Mouse (Mus musculus): Measurements from ENCODE around the gene Alkbh6. TPM values are rescaled to one million over a fixed set of nuclear protein-coding genes. Genes with fewer than 3 reads are reported as not detected.
A peak's percentile ranks its signal among the peaks of the same experiment; 100 is the strongest.

Gene Alkbh6
- polyA plus RNA-seq, 1 experiment from 2014 or later: 99.2 TPM

DNA sequence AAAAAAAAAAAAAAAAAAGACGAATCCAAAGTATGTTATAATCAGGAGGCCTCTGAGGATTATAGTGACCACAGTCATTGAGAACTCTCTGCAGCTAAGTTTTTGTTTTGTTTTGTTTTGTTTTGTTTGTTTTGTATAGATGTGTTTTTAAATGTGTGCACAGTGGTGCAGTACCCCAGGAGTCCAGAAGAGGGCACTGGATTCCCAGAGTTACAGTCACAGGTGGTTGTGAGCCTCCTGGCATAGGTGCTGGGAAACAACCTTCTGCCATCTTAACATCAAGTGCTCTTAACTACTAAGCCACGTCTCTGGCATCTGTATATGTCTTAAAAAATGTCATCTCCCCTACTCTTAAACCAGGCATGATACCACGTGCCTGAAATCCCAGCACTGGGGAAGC lies 7.6 kb upstream of the Alkbh6 start:
- no peak overlapping the region for H3K9ac ChIP-seq
- no peak overlapping the region for H3K27ac ChIP-seq
- WGBS: 42% methylated on average over 3 of the region's 3 CpGs
- no peaks in the 10 kb centered on the region for H3K27me3 ChIP-seq
- H3K4me3 ChIP-seq: no peak overlapping the region
- no peaks in the 10 kb centered on the region for H3K9me3 ChIP-seq
- H3K36me3 ChIP-seq: peaks cover 90% of the 10 kb centered on the region
- no peaks in the 10 kb centered on the region for H3K4me1 ChIP-seq
- ATAC-seq (ENCODE audit: low FRiP score, low read depth): no peak
- H3K4me2 ChIP-seq (replicated peaks): no peak overlapping the region

DNA sequence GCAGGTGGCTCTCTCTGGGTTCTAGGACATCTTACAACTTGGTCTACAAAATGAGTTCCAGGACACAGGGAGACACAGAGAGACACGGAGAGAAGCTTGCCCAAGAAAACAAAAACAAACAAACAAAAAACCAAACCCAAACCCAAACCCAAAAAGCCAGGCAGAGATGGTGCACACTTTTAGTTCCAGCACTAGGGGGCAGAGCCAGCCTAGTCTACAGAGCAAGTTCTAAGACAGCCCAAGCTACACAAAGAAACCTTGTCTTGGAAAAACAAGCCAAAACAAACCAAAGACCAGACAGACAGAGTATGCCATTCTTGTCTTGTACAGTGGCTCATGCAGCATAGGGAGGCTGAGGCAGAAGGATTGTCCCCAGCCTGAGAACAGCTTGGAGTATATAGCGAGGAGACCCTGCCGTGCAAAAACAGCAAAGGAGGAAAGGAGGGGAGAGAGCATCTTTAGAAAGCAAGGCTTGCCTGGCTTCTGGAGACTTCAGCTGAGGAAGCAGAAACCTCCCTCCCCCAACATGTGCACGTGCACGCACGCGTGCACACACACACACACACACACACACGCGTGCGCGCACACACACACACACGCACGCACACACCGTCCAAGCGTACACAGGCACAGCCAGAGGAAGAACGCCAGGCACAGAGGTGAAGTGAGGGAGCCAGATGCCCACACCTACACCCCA lies 2.3 kb upstream of the Alkbh6 start:
- peaks cover 19% of the 10 kb centered on the region for H3K4me1 ChIP-seq
- H3K4me3 ChIP-seq: no peak overlapping the region
- H3K36me3 ChIP-seq: peaks cover 63% of the 10 kb centered on the region
- 89% methylated on average over 16 of the region's 16 CpGs for WGBS
- H3K4me2 ChIP-seq (replicated peaks): no peak overlapping the region
- H3K27ac ChIP-seq: no peak overlapping the region
- H3K9me3 ChIP-seq: no peaks in the 10 kb centered on the region
- H3K9ac ChIP-seq: no peak overlapping the region
- H3K27me3 ChIP-seq: no peaks in the 10 kb centered on the region
- ATAC-seq (ENCODE audit: low FRiP score, low read depth): no peak

DNA sequence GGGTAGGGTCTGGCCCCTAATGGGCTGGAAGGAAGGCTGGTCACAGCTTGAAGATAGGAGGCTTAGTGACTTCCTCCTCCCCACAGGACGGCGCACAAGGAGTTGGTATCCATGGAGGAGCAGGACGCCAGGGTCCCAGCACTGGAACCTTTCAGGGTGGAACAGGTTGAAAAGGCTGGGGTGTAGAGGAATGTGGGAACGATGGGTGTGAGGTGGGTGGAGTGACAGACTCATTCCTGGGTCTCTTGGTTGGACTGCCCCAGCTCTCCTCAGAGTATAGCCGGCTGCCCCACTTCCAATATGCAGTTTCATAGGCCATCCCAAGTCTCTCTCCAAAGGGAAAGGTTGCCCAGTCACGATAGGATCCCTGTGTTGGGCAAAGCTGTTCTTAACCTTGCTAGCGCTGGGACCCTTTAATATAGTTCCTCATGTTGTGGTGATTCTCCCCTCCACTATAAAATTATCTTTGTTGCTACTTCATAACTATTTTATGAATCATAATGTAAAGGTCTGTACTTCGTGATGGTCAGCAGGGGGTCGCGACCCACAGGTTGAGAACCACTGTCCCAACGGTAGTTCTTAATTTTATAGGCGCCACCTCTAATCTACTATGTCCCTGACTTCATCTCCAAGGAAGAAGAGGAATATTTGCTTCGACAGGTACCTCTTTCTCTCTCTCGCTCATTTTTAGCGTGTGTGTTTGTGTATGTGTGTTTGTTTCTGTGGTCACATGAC lies 1.0 kb downstream of the Alkbh6 start:
- no peaks in the 10 kb centered on the region for H3K27me3 ChIP-seq
- peak overlapping the region; percentile 68 for H3K4me3 ChIP-seq

DNA sequence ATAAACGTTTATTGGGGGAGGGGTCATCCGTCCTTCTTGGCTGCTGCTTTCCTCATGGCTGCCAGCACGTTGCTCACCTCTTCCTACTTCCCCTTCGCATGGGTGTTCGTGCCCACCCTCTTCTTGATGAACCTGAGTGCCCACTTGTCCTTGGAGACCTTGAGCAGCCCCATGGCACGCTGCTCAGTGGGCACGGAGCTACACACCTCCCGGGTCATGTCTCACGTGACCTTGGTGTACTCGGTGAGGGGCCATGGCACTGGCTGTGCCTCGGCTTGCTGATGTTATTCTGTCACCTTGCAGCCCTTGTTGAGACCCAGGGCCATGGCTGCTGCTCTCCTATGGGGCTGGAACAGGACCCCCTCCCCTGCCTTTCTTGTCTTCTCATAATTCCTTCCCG lies 1.6 kb downstream of the Alkbh6 start:
- 86% methylated on average over 12 of the region's 12 CpGs for WGBS
- peak overlapping the region; percentile 89 for H3K4me2 ChIP-seq (replicated peaks)

More for the DNA sequence above, 1.0 kb downstream of the Alkbh6 start:
- H3K4me1 ChIP-seq: peaks cover 23% of the 10 kb centered on the region
- no peak for ATAC-seq (ENCODE audit: low FRiP score, low read depth)
- peak overlapping the region; percentile 89 for H3K4me2 ChIP-seq (replicated peaks)
- H3K36me3 ChIP-seq: peaks cover 53% of the 10 kb centered on the region
- H3K27ac ChIP-seq: peak overlapping the region; percentile 23; the same call in 1 of the 2 replicates
- H3K9ac ChIP-seq: peak overlapping the region; percentile 76
- no peaks in the 10 kb centered on the region for H3K9me3 ChIP-seq
- WGBS: 60% methylated on average over 15 of the region's 15 CpGs

DNA sequence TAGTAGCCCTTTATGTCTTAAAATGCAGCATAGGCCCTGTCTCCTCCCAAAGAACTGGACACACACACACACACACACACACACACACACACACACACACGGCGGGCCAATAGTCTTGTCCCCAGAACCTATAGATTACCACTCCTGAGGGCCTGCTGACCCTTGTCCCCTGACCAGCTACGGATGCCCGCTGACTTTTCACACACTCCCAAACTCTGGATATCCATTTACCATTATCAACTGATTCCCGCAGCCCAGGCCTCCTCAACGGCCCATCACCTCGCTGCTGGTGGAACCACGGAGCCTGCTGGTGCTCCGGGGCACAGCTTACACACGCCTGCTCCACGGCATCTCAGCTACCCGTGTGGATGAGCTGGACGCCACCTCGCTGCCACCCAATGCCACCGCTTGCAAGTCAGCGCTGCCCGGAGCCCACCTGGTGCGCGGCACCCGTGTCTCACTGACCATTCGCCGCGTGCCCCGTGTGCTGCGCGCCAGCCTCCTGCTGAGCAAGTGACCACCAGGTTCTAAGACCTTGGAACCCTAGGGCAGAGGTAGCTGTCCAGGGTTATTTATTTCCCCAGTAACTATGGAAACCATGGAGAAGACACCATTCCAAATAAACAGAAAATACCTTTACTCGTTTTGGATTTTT lies 5.3 kb downstream of the Alkbh6 start:
- WGBS: 50% methylated on average over 27 of the region's 27 CpGs
- H3K4me1 ChIP-seq: peaks cover 32% of the 10 kb centered on the region
- ATAC-seq (ENCODE audit: low FRiP score, low read depth): no peak
- H3K4me3 ChIP-seq: no peak overlapping the region
- H3K27ac ChIP-seq: no peak overlapping the region
- no peak overlapping the region for H3K4me2 ChIP-seq (replicated peaks)
- H3K36me3 ChIP-seq: peaks cover 51% of the 10 kb centered on the region
- no peaks in the 10 kb centered on the region for H3K27me3 ChIP-seq
- no peaks in the 10 kb centered on the region for H3K9me3 ChIP-seq
- no peak overlapping the region for H3K9ac ChIP-seq

More for the DNA sequence above, 1.6 kb downstream of the Alkbh6 start:
- Histone ChIP-seq H3K36me3 (peaks cover 50% of the 10 kb centered on the region), H3K9me3 (no peaks in the 10 kb centered on the region), H3K27ac (no peak overlapping the region), H3K9ac (no peak overlapping the region), H3K4me3 (peak overlapping the region; percentile 68; the same call in 1 of the 2 replicates), H3K4me1 (peaks cover 28% of the 10 kb centered on the region), H3K27me3 (no peaks in the 10 kb centered on the region)
- ATAC-seq (ENCODE audit: low FRiP score, low read depth): no peak

DNA sequence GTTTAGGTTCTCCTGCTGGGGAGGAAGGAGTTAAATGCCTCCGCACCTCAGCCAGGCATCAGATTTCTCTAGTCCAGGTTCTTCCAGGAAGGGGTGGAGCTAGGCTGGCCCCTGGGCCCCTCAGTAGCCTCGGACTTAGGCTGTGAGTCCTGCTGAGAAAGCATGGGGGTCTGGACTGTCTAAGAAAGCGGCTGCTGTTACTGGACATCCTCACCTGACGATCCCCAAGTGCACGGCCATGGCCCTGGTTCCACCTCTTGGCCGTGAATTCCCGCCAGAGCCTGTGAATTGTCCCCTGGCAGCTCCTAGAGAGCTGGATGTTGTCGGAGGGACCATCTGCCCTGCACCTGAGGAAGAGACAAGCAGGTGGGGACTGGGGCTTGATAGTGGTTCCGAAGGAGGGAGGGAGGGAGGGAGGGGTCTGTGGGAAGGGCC lies 6.2 kb downstream of the Alkbh6 start, which contains the start of gene Syne4:
TSS of gene Syne4 (plus strand) at position 87 of the 435 bp plus-strand sequence.
- H3K9me3 ChIP-seq: no peaks in the 10 kb centered on the region
- peak within 1 kb of the TSS; percentile 78 for H3K9ac ChIP-seq
- peaks cover 25% of the 10 kb centered on the region for H3K4me1 ChIP-seq
- H3K4me3 ChIP-seq: peak within 1 kb of the TSS; percentile 62
- H3K27ac ChIP-seq: peak within 1 kb of the TSS; percentile 84
- H3K36me3 ChIP-seq: peaks cover 59% of the 10 kb centered on the region
- H3K27me3 ChIP-seq: no peaks in the 10 kb centered on the region
- H3K4me2 ChIP-seq (replicated peaks): peak within 1 kb of the TSS; percentile 75
- 0% methylated on average over 9 of the region's 9 CpGs for WGBS
- ATAC-seq (ENCODE audit: low FRiP score, low read depth): peak; percentile 76; the same call in 1 of the 2 replicates

DNA sequence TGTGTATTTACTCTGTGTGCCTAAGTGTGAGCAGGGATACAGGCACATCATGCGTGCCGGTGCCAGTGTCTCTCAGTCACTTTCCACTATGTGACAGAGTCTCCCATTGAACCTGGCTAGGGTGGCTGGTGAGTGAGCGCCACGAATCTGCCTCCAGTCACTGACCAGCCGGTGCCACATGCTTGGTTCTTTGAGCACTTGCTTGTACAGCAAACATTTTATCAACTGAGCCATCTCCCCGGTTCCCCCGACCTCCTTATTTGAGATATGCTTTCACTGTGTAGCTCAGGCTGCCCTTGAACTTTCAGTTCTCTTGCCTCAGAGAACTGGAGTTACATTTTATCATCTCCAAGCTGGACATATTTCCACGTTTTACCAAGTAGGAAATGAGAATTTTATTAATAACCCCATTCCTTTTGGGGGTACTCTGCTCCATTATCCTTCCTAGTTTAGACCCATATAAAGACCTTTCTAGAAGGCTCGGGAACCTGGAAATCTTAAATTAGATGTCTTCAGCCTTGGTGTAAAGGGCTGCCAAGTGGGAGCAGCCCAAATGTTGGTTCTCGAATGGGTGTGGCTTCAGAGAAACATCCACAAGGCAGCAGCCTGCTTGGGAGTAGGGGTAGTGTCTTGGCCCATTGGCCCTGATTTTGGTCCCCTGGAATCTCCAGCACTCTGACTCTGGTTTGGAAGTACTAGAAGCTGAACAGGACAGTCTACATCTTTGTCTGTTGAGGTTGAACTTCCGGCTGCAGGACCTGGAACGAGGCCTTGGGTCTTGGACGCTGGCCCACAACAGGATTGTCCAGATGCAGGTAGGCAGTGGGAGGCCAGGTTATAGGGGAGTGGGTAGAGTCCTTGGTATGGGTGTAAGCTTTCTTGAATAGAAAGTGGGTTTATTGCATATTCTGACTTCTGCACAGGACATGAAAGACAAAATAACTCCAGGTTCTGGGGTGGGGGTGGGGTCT lies 7.3 kb downstream of the Alkbh6 start:
- peak overlapping the region; percentile 62 for H3K4me3 ChIP-seq
- peaks cover 54% of the 10 kb centered on the region for H3K36me3 ChIP-seq
- 75% methylated on average over 13 of the region's 13 CpGs for WGBS
- H3K9ac ChIP-seq: peak overlapping the region; percentile 78
- no peak overlapping the region for H3K27ac ChIP-seq
- peak overlapping the region; percentile 75 for H3K4me2 ChIP-seq (replicated peaks)
- H3K4me1 ChIP-seq: peaks cover 23% of the 10 kb centered on the region
- H3K9me3 ChIP-seq: no peaks in the 10 kb centered on the region
- ATAC-seq (ENCODE audit: low FRiP score, low read depth): no peak
- H3K27me3 ChIP-seq: no peaks in the 10 kb centered on the region

DNA sequence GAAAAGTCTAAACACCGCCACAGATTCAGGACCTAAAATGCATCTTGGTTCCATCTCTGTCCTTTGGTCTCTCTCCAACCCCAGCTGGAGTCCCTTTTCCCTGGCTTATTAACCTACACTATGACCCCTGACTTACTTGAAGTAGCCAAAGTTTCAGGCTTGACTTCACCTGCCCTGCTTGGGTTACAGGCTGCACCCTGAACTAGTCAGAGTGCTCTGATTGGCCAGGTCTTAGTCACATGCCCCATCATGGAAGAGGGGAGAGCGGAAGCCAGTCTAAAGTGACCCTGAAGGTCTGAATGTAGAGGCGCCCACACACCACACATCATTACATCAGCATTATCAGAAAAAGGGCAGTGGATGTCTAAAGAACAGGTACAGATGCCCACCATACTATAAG lies 9.6 kb downstream of the Alkbh6 start:
- no peak overlapping the region for H3K4me3 ChIP-seq
- no peaks in the 10 kb centered on the region for H3K27me3 ChIP-seq
- peaks cover 32% of the 10 kb centered on the region for H3K36me3 ChIP-seq
- H3K27ac ChIP-seq: no peak overlapping the region
- H3K4me1 ChIP-seq: peaks cover 35% of the 10 kb centered on the region
- no peak for ATAC-seq (ENCODE audit: low FRiP score, low read depth)
- no peaks in the 10 kb centered on the region for H3K9me3 ChIP-seq
- WGBS: 86% methylated on average over 3 of the region's 3 CpGs
- no peak overlapping the region for H3K4me2 ChIP-seq (replicated peaks)
- no peak overlapping the region for H3K9ac ChIP-seq

DNA sequence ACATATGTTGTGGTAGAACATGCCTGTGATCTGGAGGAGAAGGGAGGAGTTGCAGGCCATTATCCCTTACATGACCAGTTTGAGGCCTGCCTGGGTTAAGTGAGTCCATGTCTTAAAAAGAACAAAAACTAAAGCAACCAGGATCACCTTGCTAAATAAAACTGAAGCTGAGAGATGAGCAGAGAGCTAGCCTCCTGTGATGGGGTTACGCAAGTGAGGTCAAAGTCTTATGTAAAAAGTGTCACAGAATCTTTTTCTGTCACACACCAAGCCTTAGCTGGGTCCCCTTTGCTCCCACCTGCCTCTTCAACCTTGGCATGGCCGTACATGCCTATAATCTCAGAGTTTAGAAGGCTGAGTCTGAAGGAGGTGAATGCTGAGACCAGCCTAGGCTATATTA lies 12.4 kb downstream of the Alkbh6 start:
- no peaks in the 10 kb centered on the region for H3K9me3 ChIP-seq
- H3K27me3 ChIP-seq: no peaks in the 10 kb centered on the region
- H3K9ac ChIP-seq: peak overlapping the region; percentile 88
- peak overlapping the region; percentile 88 for H3K4me2 ChIP-seq (replicated peaks)
- H3K36me3 ChIP-seq: peaks cover 32% of the 10 kb centered on the region
- no peak for ATAC-seq (ENCODE audit: low FRiP score, low read depth)
- no peak overlapping the region for H3K27ac ChIP-seq
- H3K4me1 ChIP-seq: peaks cover 17% of the 10 kb centered on the region
- H3K4me3 ChIP-seq: peak overlapping the region; percentile 86
- 80% methylated on average over 2 of the region's 2 CpGs for WGBS

DNA sequence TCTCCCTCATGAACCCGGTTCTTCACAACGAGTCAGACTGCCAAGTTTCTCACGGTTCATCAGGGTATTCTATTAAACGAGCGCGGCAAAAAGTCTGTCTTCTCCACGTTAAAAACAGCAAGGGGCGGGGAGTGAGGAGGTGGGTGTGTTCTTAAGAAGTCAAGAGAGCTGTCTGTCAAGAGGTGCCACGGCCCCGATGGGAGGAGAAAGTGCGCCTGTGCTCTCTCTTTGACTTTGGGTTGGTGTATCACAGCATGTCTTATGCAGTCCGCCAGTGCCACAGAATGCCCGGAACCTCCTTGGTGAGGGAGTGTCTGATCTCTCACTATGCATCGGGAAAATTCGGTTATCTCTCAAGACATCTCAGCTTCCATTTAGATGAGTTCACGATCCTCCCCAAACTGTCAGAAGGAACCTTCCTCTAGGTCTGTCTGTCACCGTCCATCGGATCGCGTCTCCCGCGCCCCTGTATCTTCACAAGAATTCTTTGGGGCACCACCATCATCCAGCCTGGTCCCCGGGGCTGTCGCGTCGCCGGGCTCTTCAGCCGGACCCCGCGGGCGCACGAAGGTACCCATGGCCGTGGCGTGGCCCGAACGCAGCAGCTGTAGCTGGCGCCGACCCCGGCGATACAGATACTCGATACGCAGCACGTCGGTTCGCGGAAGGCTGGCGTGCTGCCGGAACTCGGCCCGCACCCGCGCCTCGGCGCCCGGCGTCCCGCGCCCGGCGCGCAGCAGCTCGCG lies 13.2 kb downstream of the Alkbh6 start, which contains the start of gene E130208F15Rik:
TSS of gene E130208F15Rik (plus strand) at position 202 of the 746 bp plus-strand sequence.
- WGBS: under 1% methylated on average over 63 of the region's 63 CpGs
- peak; percentile 58 for ATAC-seq (ENCODE audit: low FRiP score, low read depth)
- peaks cover 28% of the 10 kb centered on the region for H3K36me3 ChIP-seq
- H3K9ac ChIP-seq: peak within 1 kb of the TSS; percentile 88
- H3K27ac ChIP-seq: peak within 1 kb of the TSS; percentile 90
- H3K9me3 ChIP-seq: no peaks in the 10 kb centered on the region
- H3K4me3 ChIP-seq: peak within 1 kb of the TSS; percentile 86
- no peaks in the 10 kb centered on the region for H3K27me3 ChIP-seq
- H3K4me1 ChIP-seq: peaks cover 15% of the 10 kb centered on the region
- peak within 1 kb of the TSS; percentile 88 for H3K4me2 ChIP-seq (replicated peaks)

All from limb, embryonic 13.5 days (tissue).